Mouse (Mus musculus): Measurements from ENCODE around the gene Nudt15.

Nudt15 gene

DNA sequence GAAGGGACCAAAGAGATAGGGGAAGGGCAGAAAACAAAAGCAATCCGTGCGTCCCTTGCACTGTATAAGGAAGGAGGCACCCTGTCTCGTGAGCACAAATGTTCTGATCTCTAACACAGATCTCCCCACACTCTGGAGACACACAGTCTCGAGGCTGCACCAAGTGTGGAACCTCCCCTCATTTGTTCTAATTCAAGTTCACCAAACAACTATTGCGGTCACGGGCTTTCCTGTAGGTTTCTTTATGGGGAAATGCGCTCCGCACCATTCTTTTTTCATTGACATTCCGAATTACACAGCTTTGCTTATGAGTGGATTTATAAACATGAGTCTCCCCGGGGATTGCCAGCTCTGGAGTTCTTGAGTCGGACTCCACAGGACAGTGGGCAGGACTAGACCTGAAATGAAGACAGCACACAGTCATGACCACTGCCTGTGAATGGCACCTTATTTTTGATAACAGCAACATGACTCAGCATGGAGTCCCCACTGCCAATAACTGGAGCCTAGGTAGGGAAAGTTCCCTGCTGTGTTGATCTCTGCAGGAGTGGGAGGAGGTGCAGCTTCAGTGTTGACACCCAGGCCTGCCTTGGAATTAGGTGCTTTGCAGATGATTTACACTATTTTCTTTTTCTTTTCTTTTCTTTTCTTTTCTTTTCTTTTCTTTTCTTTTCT lies 40.2 kb downstream of the Nudt15 start:
- peak; percentile 28 for DNase-seq (ENCODE audit: low spot score)

GRCm38 (mm10) chr14:73507200-73507599 lies 40.8 kb downstream of the Nudt15 start:
- DNase-seq (ENCODE audit: low spot score): peak; percentile 59

DNA sequence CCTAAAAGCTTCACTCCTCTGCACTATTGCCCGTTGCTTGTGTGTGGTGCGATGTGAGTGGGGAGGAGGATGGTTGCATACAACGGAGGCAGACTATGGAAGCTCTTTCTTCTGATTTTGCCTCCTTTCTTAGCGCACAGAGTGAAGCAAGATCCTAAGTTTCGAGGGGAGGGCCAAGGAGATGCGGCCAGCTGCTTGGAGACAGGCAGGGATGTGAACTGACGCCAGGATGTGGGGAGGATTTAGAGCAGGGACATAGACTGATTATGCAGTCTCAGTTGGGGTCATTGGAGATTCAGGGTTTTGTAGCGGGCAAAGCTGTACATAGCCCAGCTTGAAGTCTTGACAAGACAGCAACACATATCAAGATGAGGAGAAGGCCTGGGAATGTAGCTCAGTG lies 41.8 kb downstream of the Nudt15 start:
- DNase-seq (ENCODE audit: low spot score): no peak

DNA sequence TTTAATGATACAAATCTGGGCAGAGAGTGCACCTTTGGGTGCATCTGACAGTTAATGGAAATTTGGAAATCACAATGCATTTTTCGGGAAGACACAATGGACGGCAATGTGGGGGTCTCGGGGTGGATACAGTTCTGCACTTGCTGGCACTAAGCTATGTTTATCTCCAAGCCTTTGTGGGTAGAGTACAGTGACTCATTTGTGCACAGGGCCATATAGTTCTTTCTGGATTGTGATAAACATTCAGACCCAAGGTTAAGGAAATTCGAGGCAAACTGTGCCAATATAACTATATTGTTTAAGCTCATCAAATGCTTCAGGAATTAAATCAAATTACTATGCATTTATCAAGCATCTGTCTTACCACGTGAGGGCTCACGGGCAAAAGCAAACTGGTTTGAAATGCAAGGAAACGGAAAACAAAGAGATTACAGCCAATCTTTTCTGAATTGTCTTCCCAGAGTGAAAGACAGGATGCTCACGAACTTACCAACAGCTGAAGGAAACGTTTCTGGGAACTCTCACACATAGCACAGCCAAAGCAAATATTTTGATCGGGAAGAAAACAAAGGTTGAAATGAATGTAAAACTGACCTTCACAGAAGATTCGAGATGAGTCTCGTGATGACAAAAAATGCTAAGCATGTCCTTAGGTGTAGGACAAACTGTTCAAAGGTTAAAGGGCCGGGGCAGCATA lies 44.7 kb downstream of the Nudt15 start:
- no peak for DNase-seq (ENCODE audit: low spot score)

GRCm38 (mm10) chr14:73502591-73503184 lies 45.4 kb downstream of the Nudt15 start:
- no peak for DNase-seq (ENCODE audit: low spot score)

DNA sequence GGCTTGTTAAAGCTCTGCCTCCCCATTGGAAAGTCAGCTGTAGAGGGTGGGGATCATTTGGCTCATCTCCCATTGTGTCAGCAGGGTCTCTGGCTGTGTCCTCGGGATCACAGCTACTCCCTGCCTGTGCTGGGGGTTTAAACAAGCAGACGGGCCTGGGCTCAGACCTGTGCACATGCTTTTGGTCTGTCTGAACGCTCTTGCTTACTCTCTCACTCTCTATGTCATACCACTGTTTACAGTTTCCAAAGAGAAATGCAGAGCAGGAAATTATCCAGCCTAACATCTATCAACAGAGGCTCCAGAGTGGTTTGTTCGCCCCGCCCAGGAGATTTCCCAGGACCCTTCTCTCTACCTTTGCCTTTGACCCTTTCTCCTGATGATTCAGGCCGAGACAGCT lies 46.3 kb downstream of the Nudt15 start:
- DNase-seq (ENCODE audit: low spot score): no peak

GRCm38 (mm10) chr14:73501283-73501682 lies 46.8 kb downstream of the Nudt15 start:
- DNase-seq (ENCODE audit: low spot score): no peak

DNA sequence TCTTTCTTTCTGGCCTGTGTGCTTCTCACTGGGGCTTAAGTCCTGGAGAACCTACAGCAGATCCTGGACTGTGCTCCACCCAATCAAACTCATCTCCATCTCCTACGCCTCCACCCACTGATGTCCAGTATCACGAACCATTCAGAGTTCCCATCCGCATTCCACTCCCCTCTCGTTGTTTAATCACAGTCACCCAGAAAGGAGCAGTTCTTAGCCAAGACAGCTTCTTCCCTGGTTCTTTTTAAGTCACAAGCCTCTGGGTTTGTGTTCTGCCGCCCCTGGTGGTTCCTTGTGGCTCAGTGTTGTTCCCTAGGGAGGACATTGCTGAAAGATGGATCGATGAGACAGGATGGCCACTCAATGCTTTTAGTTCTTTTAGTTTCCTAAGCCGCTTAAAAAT lies 52.3 kb downstream of the Nudt15 start:
- DNase-seq (ENCODE audit: low spot score): no peak

DNA sequence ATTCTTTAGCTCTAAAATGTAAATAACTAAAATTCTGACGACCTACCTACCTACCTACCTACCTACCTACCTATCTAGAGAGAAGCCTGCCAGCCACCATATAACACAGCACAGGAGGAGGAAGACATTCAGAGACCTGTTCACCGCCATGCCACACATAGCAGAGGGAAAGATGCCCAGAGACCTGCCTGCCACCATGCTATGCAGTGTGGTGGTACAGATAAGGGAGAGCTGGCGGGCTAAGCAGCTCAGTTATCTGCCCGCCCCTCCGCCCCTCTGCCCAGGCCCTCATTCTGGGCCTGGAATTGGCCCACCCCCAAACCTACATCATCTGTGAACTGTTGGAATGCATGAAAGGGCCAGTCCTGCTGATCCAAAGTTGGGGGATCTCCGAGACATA lies 53.9 kb downstream of the Nudt15 start:
- no peak for DNase-seq (ENCODE audit: low spot score)

DNA sequence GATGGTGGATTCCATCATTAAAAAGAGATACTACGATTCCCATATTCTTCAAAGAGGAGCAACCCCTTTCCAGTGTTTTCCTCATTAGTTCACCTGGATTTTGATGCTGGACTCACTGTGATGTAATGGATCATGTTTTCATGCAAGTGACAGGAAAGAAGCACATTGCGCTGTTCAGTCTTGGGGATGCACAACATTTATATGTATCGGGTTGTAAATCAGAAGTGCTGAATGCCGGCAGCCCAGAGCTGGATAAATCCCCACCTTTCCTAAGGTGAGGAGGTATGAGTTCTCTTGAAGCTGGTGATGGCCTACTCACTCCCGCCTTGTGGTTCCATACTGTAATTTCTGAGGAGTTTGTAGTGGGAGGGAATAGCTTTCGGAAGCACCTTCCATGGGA lies 54.7 kb downstream of the Nudt15 start:
- DNase-seq (ENCODE audit: low spot score): no peak

GRCm38 (mm10) chr14:73486641-73487040 lies 61.4 kb downstream of the Nudt15 start:
- no peak for DNase-seq (ENCODE audit: low spot score)

- no peak for DNase-seq (ENCODE audit: low spot score)
Observed at GRCm38 (mm10) chr14:73484366-73485110, 63.5 kb downstream of the Nudt15 start.

DNA sequence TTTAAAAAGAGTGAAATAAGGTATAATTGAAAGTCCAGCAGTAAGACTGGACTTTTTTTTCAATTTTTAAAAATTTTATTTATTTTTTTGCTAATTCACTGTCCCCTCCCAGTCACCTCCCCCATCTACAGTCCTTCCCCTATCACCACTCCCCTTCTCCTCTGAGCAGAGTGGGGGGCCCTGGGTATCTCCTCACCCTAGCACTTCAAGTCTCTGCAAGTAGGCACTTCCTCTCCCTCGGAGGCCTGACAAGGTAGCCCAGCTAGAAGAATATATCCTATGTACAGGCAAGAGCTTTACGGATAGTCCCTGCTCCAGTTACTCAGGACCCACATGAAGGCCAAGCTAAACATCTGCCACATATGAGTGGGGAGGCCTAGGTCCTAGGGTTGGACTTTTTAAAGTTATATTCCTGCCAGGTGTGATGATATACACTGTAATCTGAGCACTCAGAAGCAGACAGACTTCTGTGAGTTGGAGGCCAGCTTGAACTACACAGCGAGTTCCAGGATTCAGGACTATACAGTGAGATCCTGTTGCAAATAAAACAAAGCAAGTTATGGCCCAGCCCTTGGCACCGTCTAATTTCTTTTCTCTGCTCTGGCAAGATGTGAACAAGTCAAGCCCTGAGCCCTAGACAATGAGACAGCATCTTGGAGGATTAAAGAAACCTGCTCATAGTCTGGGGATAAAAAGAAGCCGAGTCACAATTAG lies 64.4 kb downstream of the Nudt15 start:
- DNase-seq (ENCODE audit: low spot score): no peak

GRCm38 (mm10) chr14:73479771-73480170 lies 68.3 kb downstream of the Nudt15 start:
- DNase-seq (ENCODE audit: low spot score): no peak

GRCm38 (mm10) chr14:73478321-73478720 lies 69.7 kb downstream of the Nudt15 start:
- DNase-seq (ENCODE audit: low spot score): no peak

DNA sequence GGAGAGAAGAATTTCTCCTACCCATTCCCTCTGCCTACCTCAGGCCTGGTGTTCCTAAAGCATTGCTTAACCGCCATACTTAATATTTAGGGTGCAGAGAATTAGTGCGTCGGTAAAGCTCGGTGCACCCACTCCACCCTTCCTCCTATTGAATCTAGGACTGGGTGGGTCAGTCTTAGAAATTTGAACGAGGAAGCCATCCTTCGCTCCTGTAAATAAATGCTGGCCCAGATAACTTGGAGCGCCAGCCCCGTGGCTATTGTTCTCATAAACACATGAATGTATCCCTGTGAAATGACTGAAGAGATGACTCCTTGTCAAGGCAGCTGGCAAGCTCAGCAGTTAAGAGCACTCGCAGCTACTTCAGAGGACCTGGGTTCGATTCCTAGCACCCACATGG lies 71.0 kb downstream of the Nudt15 start:
- no peak for DNase-seq (ENCODE audit: low spot score)

DNA sequence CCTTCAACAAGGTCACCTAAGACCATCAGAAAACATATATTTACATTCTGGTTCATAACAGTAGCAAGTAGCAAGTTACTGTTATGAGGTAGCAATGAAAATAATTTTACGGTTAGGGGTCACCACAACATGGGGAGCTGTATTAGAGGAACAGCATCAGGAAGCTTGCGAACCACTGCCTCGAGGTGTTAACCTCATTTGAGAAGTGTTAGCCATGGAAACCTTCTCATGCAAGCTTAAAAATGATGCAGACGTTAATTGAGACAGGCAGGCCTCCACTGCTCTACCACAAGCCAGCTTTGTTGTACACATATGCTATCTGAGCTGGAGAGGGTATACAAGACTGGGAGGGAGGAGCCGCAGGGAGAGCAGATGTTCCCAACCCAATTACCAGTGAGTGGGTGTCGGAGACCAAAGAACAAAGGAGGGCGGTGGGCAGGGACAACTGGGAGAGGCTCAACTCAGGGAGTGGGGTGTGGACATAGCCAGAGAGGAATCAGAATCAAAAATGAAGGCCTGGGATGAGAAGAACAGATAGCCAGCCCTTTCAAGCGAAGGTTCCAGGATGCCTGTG lies 71.6 kb downstream of the Nudt15 start:
- DNase-seq (ENCODE audit: low spot score): no peak

GRCm38 (mm10) chr14:73475506-73475905 lies 72.5 kb downstream of the Nudt15 start:
- no peak for DNase-seq (ENCODE audit: low spot score)

DNA sequence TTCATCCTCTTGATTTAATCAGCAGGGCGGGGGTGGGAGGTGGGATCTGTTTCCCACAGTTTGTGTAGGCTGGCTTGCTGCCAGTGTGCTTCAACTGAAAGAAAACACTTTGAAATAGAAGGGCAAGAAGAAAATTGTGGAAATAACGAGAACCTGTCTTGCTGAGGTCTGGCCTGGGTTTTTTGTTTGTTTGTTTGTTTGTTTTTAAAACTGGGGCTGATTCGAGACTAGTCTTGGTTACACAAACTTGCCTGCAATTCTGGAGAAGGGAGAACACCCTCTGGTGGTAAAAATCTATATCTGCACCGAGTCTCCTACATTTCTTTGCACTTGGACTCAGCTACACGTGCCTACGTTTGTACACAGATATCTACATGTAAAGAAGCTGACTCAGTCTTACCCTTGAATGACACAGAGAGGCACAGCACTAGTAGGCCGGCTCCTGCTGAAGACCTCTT lies 73.4 kb downstream of the Nudt15 start:
- DNase-seq (ENCODE audit: low spot score): no peak

GRCm38 (mm10) chr14:73473670-73474460 lies 74.2 kb downstream of the Nudt15 start:
- no peak for DNase-seq (ENCODE audit: low spot score)

GRCm38 (mm10) chr14:73472205-73472604 lies 75.8 kb downstream of the Nudt15 start:
- no peak for DNase-seq (ENCODE audit: low spot score)

All from spleen, adult 12 weeks (tissue).